Mouse (Mus musculus) brain, embryonic 14.5 days (tissue): ENCODE measurements around the gene Zmiz1.

Experiments used
- CTCF ChIP-seq: fragments of 200-500 bp; IDR thresholded peaks from 2 replicates; pipeline ENCODE4 v1.5.1; 2012; ENCODE audit warnings: inconsistent platforms, mild to moderate bottlenecking, moderate library complexity, borderline replicate concordance; ENCODE audit not compliant: insufficient read depth, insufficient read length; ENCODE audit errors: extremely low read depth
- POLR2A ChIP-seq: fragments of 200-500 bp; IDR thresholded peaks from 2 replicates; pipeline ENCODE4 v1.6.1; 2012; ENCODE audit warnings: mild to moderate bottlenecking, inconsistent platforms, borderline replicate concordance; ENCODE audit not compliant: poor library complexity, insufficient read depth, insufficient read length, severe bottlenecking; ENCODE audit errors: extremely low read depth

DNA sequence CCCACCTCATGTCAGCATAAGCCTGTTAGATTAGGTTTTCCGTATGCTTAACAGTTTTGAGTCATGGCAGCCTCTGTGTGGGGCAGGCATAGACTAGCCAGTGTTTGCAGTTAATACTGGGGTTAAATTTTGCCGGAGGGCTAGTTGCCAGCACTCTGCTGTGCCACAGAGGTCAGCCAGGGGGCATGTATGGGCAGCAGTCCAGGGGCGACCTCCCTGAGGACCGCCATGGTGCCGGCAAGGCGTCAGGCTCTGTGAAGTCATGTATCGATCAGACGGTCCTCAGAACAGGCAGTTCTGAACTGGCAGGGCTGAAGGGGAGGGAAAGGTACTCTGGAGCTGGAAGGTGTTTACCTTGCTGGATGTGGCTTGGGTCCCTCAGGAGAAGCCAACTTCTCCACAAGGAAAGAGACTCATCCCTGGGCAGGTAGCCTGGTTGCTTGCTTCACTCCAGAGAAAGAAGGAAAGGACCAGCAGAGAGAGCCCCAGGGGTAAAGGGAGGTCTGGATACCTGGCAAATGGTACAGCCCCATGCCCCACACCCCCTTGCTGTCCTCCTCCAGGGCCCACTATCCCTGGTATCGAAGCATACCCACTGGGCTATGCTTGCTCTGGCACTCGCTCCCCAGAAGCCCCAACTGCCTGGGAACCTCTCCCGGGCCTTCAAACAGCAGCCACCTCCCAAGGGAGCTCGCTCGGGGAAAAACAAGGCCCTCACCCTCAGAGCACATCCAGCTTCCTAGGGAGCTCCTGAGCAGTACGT is 151.6 kb downstream of the Zmiz1 start:
- TF ChIP-seq POLR2A, result no peak
- no peak for TF ChIP-seq CTCF
